Mouse (Mus musculus) thymus, adult 2 months (tissue): ENCODE measurements around the gene Ktn1. TPM values are rescaled to one million over a fixed set of nuclear protein-coding genes. Genes with fewer than 3 reads are reported as not detected.

ENCODE experiments used
- DNase-seq: peaks from one replicate; pipeline ENCODE4 v3.0.0; 2021
- H3K27ac ChIP-seq: fragments of 200-500 bp; 2 replicates; pipeline ENCODE4 v1.5.1; 2012; ENCODE audit warnings: low read length, control low read depth; ENCODE audit not compliant: control insufficient read depth, insufficient read depth
- H3K27me3 ChIP-seq: fragments of 200-500 bp; 2 replicates; pipeline ENCODE4 v1.6.1; 2012; ENCODE audit warnings: mild to moderate bottlenecking, low read length, moderate library complexity, mixed read lengths; ENCODE audit not compliant: control insufficient read depth, insufficient read depth
- H3K36me3 ChIP-seq: fragments of 200-500 bp; 2 replicates; pipeline ENCODE4 v1.6.1; 2012; ENCODE audit warnings: mild to moderate bottlenecking, low read length, moderate library complexity; ENCODE audit not compliant: control insufficient read depth, insufficient read depth
- H3K4me1 ChIP-seq: fragments of 200-500 bp; replicated peaks from 2 replicates; pipeline ENCODE4 v1.6.1; 2012; ENCODE audit warnings: low read length; ENCODE audit not compliant: control insufficient read depth, insufficient read depth
- H3K4me3 ChIP-seq: fragments of 200-500 bp; 2 replicates; pipeline ENCODE4 v1.5.1; 2012; ENCODE audit warnings: mild to moderate bottlenecking, low read length, control low read depth, moderate library complexity; ENCODE audit not compliant: control insufficient read depth, insufficient read depth
- CTCF ChIP-seq: fragments of 200-500 bp; IDR thresholded peaks from 2 replicates; pipeline ENCODE4 v1.5.1; 2012; ENCODE audit warnings: mild to moderate bottlenecking, control low read depth, low read length, moderate library complexity, borderline replicate concordance; ENCODE audit not compliant: control insufficient read depth, poor library complexity, insufficient read depth; ENCODE audit errors: extremely low read depth
- POLR2A ChIP-seq: fragments of 200-500 bp; IDR thresholded peaks from 2 replicates; pipeline ENCODE4 v1.6.1; 2012; ENCODE audit warnings: mild to moderate bottlenecking, low read length, control low read depth, moderate library complexity; ENCODE audit not compliant: control insufficient read depth, poor library complexity, insufficient read depth; ENCODE audit errors: extremely low read depth
- WGBS: fragments of 180-500 bp; shearing (Covaris S2); methylation state at CpG from one replicate; pipeline ENCODE4 v1.1.7; 2018; 5-methylcytosine and 5-hydroxymethylcytosine counted together
- polyA plus RNA-seq: library from polyadenylated mRNA; depleted of rRNA; stranded (reverse); fragments of >200 nt; gene quantifications from 2 replicates; pipeline ENCODE4 v1.2.3, GENCODE M21; 2012

Ktn1 gene
- polyA plus RNA-seq, 1 experiment, result 9.3 TPM

- Histone ChIP-seq H3K27ac (no peak overlapping the region), H3K36me3 (no peaks in the 10 kb centered on the region), H3K4me3 (no peak overlapping the region), H3K4me1 (no peaks in the 10 kb centered on the region), H3K27me3 (no peaks in the 10 kb centered on the region)
- no peak for DNase-seq
- TF ChIP-seq CTCF, result no peak
- no peak for TF ChIP-seq POLR2A
- 98% methylated on average over 3 of the region's 3 CpGs for WGBS
Observed at GRCm38 (mm10) chr14:47748714-47749113, 100.5 kb downstream of the Ktn1 start.

- peak; percentile 39 for DNase-seq
Observed at GRCm38 (mm10) chr14:47751422-47752205, 103.4 kb downstream of the Ktn1 start.

GRCm38 (mm10) chr14:47753561-47753960, 105.3 kb downstream of the Ktn1 start:
- WGBS, result 86% methylated on average over 3 of the region's 3 CpGs
- H3K27ac ChIP-seq, result no peak overlapping the region
- no peaks in the 10 kb centered on the region for H3K36me3 ChIP-seq
- H3K27me3 ChIP-seq, result no peaks in the 10 kb centered on the region
- H3K4me3 ChIP-seq, result no peak overlapping the region
- DNase-seq, result no peak
- TF ChIP-seq CTCF, result no peak
- no peak for TF ChIP-seq POLR2A
- H3K4me1 ChIP-seq, result no peaks in the 10 kb centered on the region

More at GRCm38 (mm10) chr14:47751422-47752205, 103.4 kb downstream of the Ktn1 start:
- no peak overlapping the region for H3K4me3 ChIP-seq
- no peaks in the 10 kb centered on the region for H3K4me1 ChIP-seq
- H3K36me3 ChIP-seq, result no peaks in the 10 kb centered on the region
- TF ChIP-seq POLR2A, result no peak
- WGBS, result 59% methylated on average over 8 of the region's 8 CpGs
- H3K27ac ChIP-seq, result no peak overlapping the region
- no peaks in the 10 kb centered on the region for H3K27me3 ChIP-seq

- Histone ChIP-seq H3K36me3 (no peaks in the 10 kb centered on the region), H3K27ac (no peak overlapping the region), H3K27me3 (no peaks in the 10 kb centered on the region), H3K4me3 (no peak overlapping the region), H3K4me1 (no peaks in the 10 kb centered on the region)
- WGBS, result 70% methylated on average over 4 of the region's 4 CpGs
- no peak for DNase-seq
- TF ChIP-seq POLR2A, result no peak
Observed at GRCm38 (mm10) chr14:47754253-47754897, 106.1 kb downstream of the Ktn1 start.

GRCm38 (mm10) chr14:47756411-47757065, 108.3 kb downstream of the Ktn1 start:
- TF ChIP-seq POLR2A, result no peak
- no peak for TF ChIP-seq CTCF

GRCm38 (mm10) chr14:47765192-47765591, 116.9 kb downstream of the Ktn1 start:
- Histone ChIP-seq H3K27me3 (no peaks in the 10 kb centered on the region), H3K4me1 (no peaks in the 10 kb centered on the region), H3K4me3 (no peak overlapping the region), H3K36me3 (no peaks in the 10 kb centered on the region), H3K27ac (no peak overlapping the region)
- no peak for DNase-seq
- TF ChIP-seq CTCF (no peak), POLR2A (no peak)
- WGBS, result 93% methylated on average over 6 of the region's 6 CpGs

More at GRCm38 (mm10) chr14:47756411-47757065, 108.3 kb downstream of the Ktn1 start:
- no peak for DNase-seq
- WGBS, result 92% methylated on average over 9 of the region's 9 CpGs
- H3K27me3 ChIP-seq, result no peaks in the 10 kb centered on the region
- H3K36me3 ChIP-seq, result no peaks in the 10 kb centered on the region
- H3K27ac ChIP-seq, result no peak overlapping the region
- no peak overlapping the region for H3K4me3 ChIP-seq
- no peaks in the 10 kb centered on the region for H3K4me1 ChIP-seq
